ENCODE assay signal across 8 mouse cellular contexts in the genomic region with DNA sequence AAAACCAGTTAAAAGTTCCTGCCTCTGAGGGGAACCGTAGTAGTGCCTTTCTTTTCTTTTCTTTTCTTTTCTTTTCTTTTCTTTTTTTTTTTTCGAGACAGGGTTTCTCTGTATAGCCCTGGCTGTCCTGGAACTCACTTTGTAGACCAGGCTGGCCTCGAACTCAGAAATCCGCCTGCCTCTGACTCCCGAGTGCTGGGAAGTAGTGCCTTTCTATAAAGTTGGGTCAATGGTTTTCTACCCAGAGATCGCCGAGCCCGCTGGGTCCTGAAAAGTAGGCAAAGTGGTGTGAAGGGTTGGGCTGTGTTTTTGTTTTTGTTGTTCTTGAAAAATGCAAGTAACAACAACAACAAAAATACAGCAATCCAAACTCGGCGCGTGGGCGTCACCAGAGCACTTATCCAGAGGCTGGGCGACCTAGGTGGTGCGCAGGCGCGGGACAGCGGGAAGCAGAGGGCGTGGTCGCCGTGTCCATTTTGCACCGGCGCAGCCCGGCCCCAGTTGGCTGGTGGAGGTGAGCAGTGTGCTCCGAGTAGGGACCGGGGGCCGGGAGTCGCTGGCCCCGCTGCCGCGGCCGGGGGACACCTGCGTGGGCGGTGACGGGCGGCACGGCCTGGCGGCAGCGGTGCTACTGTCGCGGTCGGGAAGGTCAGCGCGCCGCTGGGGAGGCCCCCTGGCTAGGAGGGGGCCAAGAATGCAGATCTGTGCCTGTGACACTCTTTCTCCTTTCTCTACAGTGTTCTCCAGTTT. TPM values are rescaled to one million over a fixed set of nuclear protein-coding genes. Genes with fewer than 3 reads are reported as not detected.
DNase-seq lines count a peak whose midpoint lies in the region; ATAC-seq lines count a peak whose summit lies in the region.

No protein-coding gene starts in this region.

- no peaks in the 10 kb centered on the region; the same call in 1 of the 2 replicates for H3K79me2 ChIP-seq in macrophage (ENCODE audit: inconsistent target)

- H3K4me3 ChIP-seq in hindbrain, embryonic 16.5 days (ENCODE audit: low read length) = peak overlapping the region; percentile 58
- peak overlapping the region; percentile 42 for H3K4me3 ChIP-seq in macrophage (ENCODE audit: inconsistent target)

- 7% methylated on average over 41 of the region's 44 CpGs for WGBS in hindbrain, embryonic 16.5 days
- WGBS in macrophage (ENCODE audit: missing documents) = 4% methylated on average over 40 of the region's 44 CpGs

- DNase-seq in T-cell, adult 2 months (ENCODE audit: low spot score) = peak; percentile 91
- peak; percentile 90 to 91 for DNase-seq in cerebellum, postnatal 36 days
- peak; percentile 90 to 91 for DNase-seq in frontal cortex, postnatal 36 days (ENCODE audit: low spot score in 2 of 2)
- DNase-seq in left cerebral cortex, adult 18-20 months (ENCODE audit: low spot score in 2 of 2) = peak; percentile 87 to 91
- peak; percentile 93 for DNase-seq in right cerebral cortex, adult 18-20 months
- DNase-seq in urinary bladder, postnatal 10 days (ENCODE audit: low spot score) = peak; percentile 70

- H3K9ac ChIP-seq in hindbrain, embryonic 16.5 days (ENCODE audit: low read depth, low read length) = peak overlapping the region; percentile 97

- H3K27ac ChIP-seq in hindbrain, embryonic 16.5 days (ENCODE audit: low read depth, low read length) = peak overlapping the region; percentile 63
- H3K27ac ChIP-seq in macrophage = no peak overlapping the region

- H3K9me3 ChIP-seq in hindbrain, embryonic 16.5 days (ENCODE audit: control insufficient read depth, low read length) = no peaks in the 10 kb centered on the region

- ATAC-seq in hindbrain, embryonic 16.5 days = peak; percentile 98

- no peaks in the 10 kb centered on the region for H3K27me3 ChIP-seq in hindbrain, embryonic 16.5 days (replicated peaks; ENCODE audit: control insufficient read depth, insufficient read depth, low read length)

- H3K4me2 ChIP-seq in hindbrain, embryonic 16.5 days (ENCODE audit: low read length) = peak overlapping the region; percentile 76

- H3K4me1 ChIP-seq in hindbrain, embryonic 16.5 days (ENCODE audit: control insufficient read depth, insufficient read depth, low read depth, low read length) = peaks cover 13% of the 10 kb centered on the region

- peaks cover 2% of the 10 kb centered on the region for H3K36me3 ChIP-seq in hindbrain, embryonic 16.5 days (ENCODE audit: control insufficient read depth, insufficient read depth, low read length)
- no peaks in the 10 kb centered on the region for H3K36me3 ChIP-seq in macrophage (ENCODE audit: inconsistent target)

RNA-seq across cellular contexts. Expression of a gene that starts 1.2 kb away (rescaled TPM):
- 40.8 and 41.0 TPM in 2 replicates for polyA plus RNA-seq in hindbrain, embryonic 16.5 days (2015; fragmentation: Nextera tagmentation; extraction: Ambion mirVana)
- 10 to 100 TPM in 1 of 2 experiments, 1 to 10 TPM in 1; 9.4 to 11.5 TPM for total RNA-seq in left cerebral cortex, adult 18-20 months (2021)
- 10 to 100 TPM in 10 of 26 experiments, 1 to 10 TPM in 16; 2.1 to 38.3 (median 6.0) TPM for total RNA-seq in macrophage (2018; cell fraction: chromatin; rRNA removed)
- 10 to 100 TPM in 10 of 26 experiments, 1 to 10 TPM in 16; 5.5 to 41.2 (median 7.3) TPM for total RNA-seq in macrophage (2018; cell fraction: cytosol; rRNA removed)
- total RNA-seq in macrophage (2018; cell fraction: nucleus; rRNA removed) = 10 to 100 TPM in 14 of 26 experiments, 1 to 10 TPM in 12; 5.6 to 35.1 (median 10.7) TPM
- polyA plus RNA-seq in macrophage (2018) = 6.3 to 8.2 TPM (median 7.2 TPM) in 3 replicates

RNA-seq across cellular contexts. Expression of a gene that starts 8.0 kb away (rescaled TPM):
- polyA plus RNA-seq in hindbrain, embryonic 16.5 days (2015; fragmentation: Nextera tagmentation; extraction: Ambion mirVana) = 2.6 and 2.7 TPM in 2 replicates
- under 1 TPM; 0.74 to 0.77 TPM for total RNA-seq in left cerebral cortex, adult 18-20 months (2021)
- 1 to 10 TPM in 1 of 26 experiments, under 1 TPM in 13, not detected in 12; 0.33 to 1.2 (median 0.55) TPM for total RNA-seq in macrophage (2018; cell fraction: chromatin; rRNA removed)
- total RNA-seq in macrophage (2018; cell fraction: cytosol; rRNA removed) = under 1 TPM in 4 of 26 experiments, not detected in 22; 0.06 to 0.15 (median 0.10) TPM
- total RNA-seq in macrophage (2018; cell fraction: nucleus; rRNA removed) = 1 to 10 TPM in 1 of 26 experiments, under 1 TPM in 11, not detected in 14; 0.24 to 1.1 (median 0.43) TPM
- polyA plus RNA-seq in macrophage (2018) = not detected in 3 replicates

RNA-seq across cellular contexts. Expression of a gene that starts 42.5 kb away (rescaled TPM):
- 55.3 and 61.8 TPM in 2 replicates for polyA plus RNA-seq in hindbrain, embryonic 16.5 days (2015; fragmentation: Nextera tagmentation; extraction: Ambion mirVana)
- total RNA-seq in left cerebral cortex, adult 18-20 months (2021) = 10 to 100 TPM; 46.8 to 51.6 TPM
- 100 to 1,000 TPM in 1 of 26 experiments, 10 to 100 TPM in 19, 1 to 10 TPM in 6; 4.5 to 123 (median 13.9) TPM for total RNA-seq in macrophage (2018; cell fraction: chromatin; rRNA removed)
- 100 to 1,000 TPM in 1 of 26 experiments, 10 to 100 TPM in 25; 16.2 to 106 (median 30.5) TPM for total RNA-seq in macrophage (2018; cell fraction: cytosol; rRNA removed)
- 10 to 100 TPM in 25 of 26 experiments, 1 to 10 TPM in 1; 8.9 to 90.3 (median 25.4) TPM for total RNA-seq in macrophage (2018; cell fraction: nucleus; rRNA removed)
- polyA plus RNA-seq in macrophage (2018) = 21.3 to 37.9 TPM (median 22.4 TPM) in 3 replicates
